Mouse (Mus musculus): Measurements from ENCODE around the gene Gstt2. TPM values are rescaled to one million over a fixed set of nuclear protein-coding genes. Genes with fewer than 3 reads are reported as not detected.

Gstt2 gene
- polyA plus RNA-seq, 1 experiment = 4.4 TPM

DNA sequence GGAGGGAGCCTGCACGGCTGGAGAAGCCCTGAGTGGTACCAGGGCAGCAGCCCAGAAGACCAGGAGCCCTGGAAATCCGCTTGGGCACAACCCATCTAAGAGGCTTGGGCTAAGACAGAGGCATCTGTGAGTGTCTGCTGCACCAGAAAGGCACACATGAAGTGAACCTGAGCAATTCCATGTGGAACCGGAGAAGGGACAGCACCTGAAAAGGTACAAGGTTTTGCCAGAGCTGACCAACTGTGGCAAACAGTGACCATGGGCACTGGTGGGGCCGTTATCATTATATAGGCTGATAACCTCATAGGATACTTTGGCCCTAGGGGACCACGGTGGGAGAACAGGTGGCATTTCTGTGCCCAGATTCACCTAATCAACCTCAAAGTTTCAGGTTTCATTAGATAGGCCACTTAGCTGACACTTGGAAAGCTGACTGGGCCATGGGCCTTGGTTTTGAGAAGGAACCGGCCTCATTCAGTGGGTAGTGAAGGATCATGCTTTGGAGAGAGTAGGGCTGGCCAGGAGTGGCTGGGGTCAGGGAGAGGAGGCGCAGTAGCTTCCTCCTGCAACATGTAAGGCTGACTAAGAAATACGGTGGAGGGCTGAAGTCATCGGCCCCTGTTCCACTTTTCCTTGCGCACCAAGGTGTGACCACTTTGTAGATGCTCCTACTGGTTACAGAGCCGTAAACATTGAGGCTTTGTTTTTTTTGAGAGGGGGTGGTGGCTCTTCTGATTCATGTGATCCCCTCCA lies 19.1 kb upstream of the Gstt2 start:
- H3K4me3 ChIP-seq (ENCODE audit: insufficient read depth, low read length) = no peak overlapping the region
- H3K4me1 ChIP-seq (ENCODE audit: control insufficient read depth, insufficient read depth, low read length) = no peaks in the 10 kb centered on the region
- no peak overlapping the region for H3K27ac ChIP-seq (ENCODE audit: insufficient read depth, low read length)
- TF ChIP-seq POLR2A (IDR thresholded peaks at IDR 0.05; ENCODE audit: low read depth, low read length) (no peak), CTCF (IDR thresholded peaks at IDR 0.05; ENCODE audit: borderline replicate concordance, insufficient read depth, low read length) (no peak)

DNA sequence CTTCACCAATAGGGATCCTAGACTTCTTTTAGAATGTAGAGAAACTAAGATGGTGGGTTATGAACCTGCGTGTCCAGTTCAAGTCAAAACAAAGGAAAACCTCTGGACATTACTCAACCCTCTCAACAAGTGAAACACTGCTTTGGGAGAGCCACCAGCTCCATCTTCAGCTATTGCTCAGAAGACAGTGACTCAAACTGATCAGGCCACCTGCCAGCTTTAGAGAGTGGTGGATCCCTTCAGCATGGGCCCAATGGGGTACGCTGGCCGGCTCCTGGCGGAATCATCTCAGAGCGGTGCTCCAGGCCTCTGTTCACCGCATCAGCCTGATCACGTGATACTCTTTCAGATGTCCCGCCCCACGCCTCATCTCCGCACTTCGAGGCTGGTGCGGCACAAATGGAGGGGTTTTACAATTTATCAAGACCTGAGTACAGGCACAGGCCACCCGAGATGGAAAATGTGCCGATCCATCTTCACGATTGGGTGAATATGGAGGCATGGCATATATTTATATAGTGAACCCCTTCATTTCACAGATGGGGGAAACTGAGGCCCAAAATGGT lies 18.3 kb upstream of the Gstt2 start:
- Histone ChIP-seq H3K27ac (ENCODE audit: insufficient read depth, low read length) (no peak overlapping the region), H3K4me1 (ENCODE audit: control insufficient read depth, insufficient read depth, low read length) (no peaks in the 10 kb centered on the region), H3K4me3 (ENCODE audit: insufficient read depth, low read length) (no peak overlapping the region)
- TF ChIP-seq POLR2A (IDR thresholded peaks at IDR 0.05; ENCODE audit: low read depth, low read length) (no peak), CTCF (IDR thresholded peaks at IDR 0.05; ENCODE audit: borderline replicate concordance, insufficient read depth, low read length) (no peak)

DNA sequence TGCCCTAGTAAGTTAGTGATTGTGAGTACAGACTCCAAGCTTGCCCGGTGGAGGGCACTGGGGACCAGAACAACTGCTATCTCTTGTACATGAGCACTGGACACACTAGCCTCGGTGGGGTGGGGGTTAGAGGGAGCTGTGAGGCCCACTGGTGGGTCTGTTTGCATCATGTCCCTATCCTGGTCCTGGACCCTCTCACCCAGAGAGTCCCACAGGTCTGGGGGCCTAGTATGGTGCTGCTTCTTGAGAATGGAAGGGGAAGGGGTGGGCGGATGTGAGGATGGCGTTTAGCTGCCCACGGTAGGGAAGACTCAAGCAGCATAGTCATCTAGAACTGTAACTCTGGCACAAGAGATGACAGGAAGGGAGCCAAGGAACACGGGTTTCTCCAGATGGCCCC lies 17.6 kb upstream of the Gstt2 start:
- no peak overlapping the region for H3K27ac ChIP-seq (ENCODE audit: insufficient read depth, low read length)
- TF ChIP-seq POLR2A (IDR thresholded peaks at IDR 0.05; ENCODE audit: low read depth, low read length) = no peak
- no peak for TF ChIP-seq CTCF (IDR thresholded peaks at IDR 0.05; ENCODE audit: borderline replicate concordance, insufficient read depth, low read length)
- H3K4me1 ChIP-seq (ENCODE audit: control insufficient read depth, insufficient read depth, low read length) = no peaks in the 10 kb centered on the region
- H3K4me3 ChIP-seq (ENCODE audit: insufficient read depth, low read length) = no peak overlapping the region

DNA sequence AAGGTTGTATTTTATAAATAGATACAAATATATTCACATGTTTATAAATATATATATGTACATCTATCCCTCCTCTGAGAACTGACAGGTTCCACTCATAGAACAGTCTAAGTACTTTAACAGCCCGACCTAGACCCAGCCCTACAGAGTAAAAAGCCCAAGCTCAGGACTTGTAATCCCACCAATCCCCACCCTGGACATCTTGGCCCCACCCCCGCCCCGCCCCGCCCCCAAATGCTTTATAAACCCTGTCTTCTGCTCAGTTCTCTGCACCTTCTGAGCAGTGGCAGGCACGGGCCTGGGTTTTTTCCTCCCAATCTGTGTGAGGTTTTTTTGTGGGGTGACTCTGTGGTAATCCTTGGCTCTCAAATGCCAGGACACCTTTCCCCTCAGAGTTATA lies 16.9 kb upstream of the Gstt2 start:
- Histone ChIP-seq H3K4me1 (ENCODE audit: control insufficient read depth, insufficient read depth, low read length) (no peaks in the 10 kb centered on the region), H3K4me3 (ENCODE audit: insufficient read depth, low read length) (no peak overlapping the region), H3K27ac (ENCODE audit: insufficient read depth, low read length) (no peak overlapping the region)
- no peak for TF ChIP-seq CTCF (IDR thresholded peaks at IDR 0.05; ENCODE audit: borderline replicate concordance, insufficient read depth, low read length)
- no peak for TF ChIP-seq POLR2A (IDR thresholded peaks at IDR 0.05; ENCODE audit: low read depth, low read length)

DNA sequence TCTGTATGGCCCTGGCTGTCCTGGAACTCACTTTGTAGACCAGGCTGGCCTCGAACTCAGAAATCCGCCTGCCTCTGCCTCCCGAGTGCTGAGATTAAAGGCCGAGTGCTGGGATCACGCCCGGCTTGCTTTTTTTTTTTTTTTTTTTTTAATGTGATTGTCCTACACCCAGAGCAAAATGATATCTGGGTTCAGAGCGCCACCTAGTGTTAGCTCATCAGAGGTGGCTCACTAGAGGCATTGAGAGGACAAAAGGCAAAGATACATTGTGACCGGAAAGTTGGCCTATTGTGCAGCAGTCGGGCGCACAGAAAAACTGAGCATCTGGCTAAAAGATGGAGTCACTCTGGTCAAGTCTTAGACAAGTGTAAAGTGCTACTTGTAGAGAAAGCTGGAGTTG lies 16.2 kb upstream of the Gstt2 start:
- TF ChIP-seq POLR2A (IDR thresholded peaks at IDR 0.05; ENCODE audit: low read depth, low read length) = no peak
- TF ChIP-seq CTCF (IDR thresholded peaks at IDR 0.05; ENCODE audit: borderline replicate concordance, insufficient read depth, low read length) = no peak; the same call in 1 of the 2 replicates
- Histone ChIP-seq H3K4me3 (ENCODE audit: insufficient read depth, low read length) (no peak overlapping the region), H3K27ac (ENCODE audit: insufficient read depth, low read length) (no peak overlapping the region), H3K4me1 (ENCODE audit: control insufficient read depth, insufficient read depth, low read length) (no peaks in the 10 kb centered on the region)

DNA sequence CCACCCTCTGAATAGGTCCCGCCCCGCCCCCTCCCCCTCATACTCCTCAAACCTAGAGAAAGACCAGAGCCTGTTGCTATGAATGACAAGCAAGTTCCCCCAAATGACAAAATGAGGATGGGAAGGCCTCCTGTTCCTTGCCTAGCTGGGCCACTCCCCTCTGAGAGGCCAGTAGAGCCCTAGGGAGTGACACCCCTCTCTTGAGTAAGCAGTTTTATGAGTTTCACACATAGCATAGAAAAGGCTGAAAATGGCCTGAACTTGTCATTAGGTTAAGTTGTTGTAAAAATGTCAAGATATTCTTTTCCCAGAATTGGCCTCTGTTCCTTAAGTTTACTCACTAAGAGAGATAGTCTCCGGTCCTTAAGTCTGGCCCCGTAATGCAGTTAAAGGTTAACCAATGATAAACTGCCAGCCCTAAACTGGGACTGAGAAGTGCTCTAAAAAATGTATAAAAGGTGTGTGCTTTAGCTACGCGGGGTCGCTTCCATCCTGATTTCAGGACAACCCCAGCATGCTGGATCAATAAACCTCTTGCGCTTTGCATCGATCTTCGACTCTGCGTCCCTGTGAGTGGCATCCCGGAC lies 15.4 kb upstream of the Gstt2 start:
- no peaks in the 10 kb centered on the region for H3K4me1 ChIP-seq (ENCODE audit: control insufficient read depth, insufficient read depth, low read length)
- no peak for TF ChIP-seq POLR2A (IDR thresholded peaks at IDR 0.05; ENCODE audit: low read depth, low read length)
- TF ChIP-seq CTCF (IDR thresholded peaks at IDR 0.05; ENCODE audit: borderline replicate concordance, insufficient read depth, low read length) = no peak

DNA sequence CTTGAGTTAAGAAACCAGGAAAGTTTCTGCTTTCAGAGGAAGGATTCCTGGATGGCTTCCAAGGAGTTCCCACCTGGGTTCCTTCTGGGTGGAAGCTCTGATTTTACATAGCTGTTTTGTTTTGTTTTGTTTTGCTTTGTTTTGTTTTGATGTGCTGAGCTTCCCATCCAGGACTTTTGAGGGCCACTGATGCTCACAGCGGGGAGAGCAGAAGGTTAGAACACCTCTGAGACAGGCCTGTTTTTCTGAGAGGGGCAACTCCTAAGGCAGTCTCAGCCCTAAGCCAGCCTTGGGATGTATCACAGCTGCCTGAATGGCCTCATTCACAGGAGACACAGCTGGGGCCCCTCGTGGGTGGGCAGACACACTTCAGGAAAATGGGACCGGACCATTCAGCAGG lies 14.5 kb upstream of the Gstt2 start:
- no peak overlapping the region for H3K4me3 ChIP-seq (ENCODE audit: insufficient read depth, low read length)
- TF ChIP-seq CTCF (IDR thresholded peaks at IDR 0.05; ENCODE audit: borderline replicate concordance, insufficient read depth, low read length) (no peak), POLR2A (IDR thresholded peaks at IDR 0.05; ENCODE audit: low read depth, low read length) (no peak)
- H3K4me1 ChIP-seq (ENCODE audit: control insufficient read depth, insufficient read depth, low read length) = no peaks in the 10 kb centered on the region
- no peak overlapping the region for H3K27ac ChIP-seq (ENCODE audit: insufficient read depth, low read length)

More for the DNA sequence above, 15.4 kb upstream of the Gstt2 start:
- Histone ChIP-seq H3K27ac (ENCODE audit: insufficient read depth, low read length) (no peak overlapping the region), H3K4me3 (ENCODE audit: insufficient read depth, low read length) (no peak overlapping the region)

DNA sequence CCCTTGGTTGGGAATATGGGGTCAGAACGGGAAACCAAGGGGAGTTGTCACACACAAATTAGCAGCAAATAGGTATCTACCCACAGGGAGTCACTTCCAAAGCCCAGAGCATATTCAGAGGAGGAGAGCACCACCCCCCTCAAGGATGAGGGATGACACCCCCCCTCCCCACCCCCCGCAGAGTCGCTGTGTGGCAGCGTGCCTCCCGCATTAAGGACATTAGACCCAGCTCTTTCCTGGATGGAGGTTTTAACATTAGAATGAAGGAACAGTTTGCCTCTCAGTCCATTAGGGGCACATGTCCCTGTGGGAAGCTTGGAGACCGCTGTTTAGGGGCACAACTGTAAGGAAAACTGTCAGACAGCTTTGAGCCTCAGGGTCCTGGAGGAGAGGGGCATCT lies 13.9 kb upstream of the Gstt2 start:
- H3K27ac ChIP-seq (ENCODE audit: insufficient read depth, low read length) = no peak overlapping the region
- TF ChIP-seq POLR2A (IDR thresholded peaks at IDR 0.05; ENCODE audit: low read depth, low read length) = no peak
- no peak for TF ChIP-seq CTCF (IDR thresholded peaks at IDR 0.05; ENCODE audit: borderline replicate concordance, insufficient read depth, low read length)
- no peaks in the 10 kb centered on the region for H3K4me1 ChIP-seq (ENCODE audit: control insufficient read depth, insufficient read depth, low read length)
- H3K4me3 ChIP-seq (ENCODE audit: insufficient read depth, low read length) = no peak overlapping the region

DNA sequence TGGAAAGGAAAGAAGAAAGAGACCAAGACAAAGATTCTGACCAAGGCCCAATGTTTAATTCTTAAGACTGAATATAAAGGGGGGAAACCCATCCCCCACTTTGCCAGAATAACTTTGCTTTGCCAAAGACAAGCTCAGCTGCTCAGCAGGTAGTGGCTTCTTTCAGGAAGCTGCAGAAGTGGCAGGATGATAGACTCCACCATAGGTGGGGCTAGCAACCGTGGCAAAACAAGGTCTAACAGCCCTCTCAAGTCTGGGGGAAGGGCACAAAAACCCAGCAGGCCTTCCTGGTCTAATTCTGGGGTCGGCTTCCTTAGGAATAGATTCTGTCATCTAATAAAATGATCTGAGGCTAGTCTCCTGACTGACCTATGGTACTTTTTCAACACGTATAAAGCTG lies 11.2 kb upstream of the Gstt2 start:
- H3K4me1 ChIP-seq (ENCODE audit: control insufficient read depth, insufficient read depth, low read length) = no peaks in the 10 kb centered on the region
- H3K27ac ChIP-seq (ENCODE audit: insufficient read depth, low read length) = no peak overlapping the region
- no peak overlapping the region for H3K4me3 ChIP-seq (ENCODE audit: insufficient read depth, low read length)
- no peak for TF ChIP-seq POLR2A (IDR thresholded peaks at IDR 0.05; ENCODE audit: low read depth, low read length)
- TF ChIP-seq CTCF (IDR thresholded peaks at IDR 0.05; ENCODE audit: borderline replicate concordance, insufficient read depth, low read length) = no peak

DNA sequence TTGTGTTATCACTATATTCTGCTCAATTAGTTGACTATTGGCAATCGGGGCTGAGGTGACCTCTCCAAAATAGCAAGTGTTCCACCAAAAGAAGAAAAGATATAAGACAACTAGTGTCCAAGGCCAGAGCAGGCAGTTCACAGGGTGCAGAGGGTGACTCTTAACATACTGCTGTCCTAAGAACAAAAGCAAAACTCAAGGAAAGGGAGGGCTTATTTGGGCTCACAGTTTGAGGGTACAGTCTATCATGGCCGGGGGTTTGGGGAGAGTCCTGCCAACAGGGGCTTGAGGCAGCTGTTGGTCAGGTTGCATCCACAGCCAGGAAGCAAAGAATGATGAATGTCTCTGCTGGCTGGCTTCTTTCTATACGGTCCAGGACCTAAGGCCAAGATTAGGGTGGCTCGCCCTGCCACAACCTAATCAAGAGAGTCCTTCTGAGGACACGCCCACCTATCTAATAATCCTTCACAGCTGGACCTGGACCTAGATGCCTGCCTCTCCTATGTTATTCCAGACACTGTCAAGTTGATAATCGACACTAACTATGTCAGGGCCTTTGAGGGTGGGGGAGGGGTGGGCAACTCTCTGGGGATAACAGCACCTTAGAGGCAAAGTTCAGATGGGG lies 8.2 kb upstream of the Gstt2 start:
- no peak for TF ChIP-seq POLR2A (IDR thresholded peaks at IDR 0.05; ENCODE audit: low read depth, low read length)
- no peak for TF ChIP-seq CTCF (IDR thresholded peaks at IDR 0.05; ENCODE audit: borderline replicate concordance, insufficient read depth, low read length)
- no peak overlapping the region for H3K27ac ChIP-seq (ENCODE audit: insufficient read depth, low read length)
- no peaks in the 10 kb centered on the region for H3K4me1 ChIP-seq (ENCODE audit: control insufficient read depth, insufficient read depth, low read length)

More for the DNA sequence above, 8.2 kb upstream of the Gstt2 start:
- H3K4me3 ChIP-seq (ENCODE audit: insufficient read depth, low read length) = no peak overlapping the region

Data from embryonic fibroblast, embryonic 13.5 days (primary cell).